Mouse (Mus musculus) lung, adult 2 months (tissue): ENCODE data around the gene Pde4d.

Experiments used
- CTCF ChIP-seq: fragments of 200-500 bp; IDR thresholded peaks from 2 replicates; pipeline ENCODE4 v1.5.1; 2011; ENCODE audit warnings: mild to moderate bottlenecking, low read length, control low read depth; ENCODE audit not compliant: insufficient read depth
- POLR2A ChIP-seq: fragments of 200-500 bp; IDR thresholded peaks from 2 replicates; pipeline ENCODE4 v1.6.1; 2011; ENCODE audit warnings: low read depth, mild to moderate bottlenecking, control low read depth, low read length, borderline replicate concordance; ENCODE audit errors: extremely low read depth

GRCm38 (mm10) chr13:109907634-109908033, 1457.9 kb downstream of the Pde4d start:
- TF ChIP-seq CTCF (peak; percentile 88), POLR2A (no peak)
